Mouse (Mus musculus) midbrain, postnatal 0 days (tissue): ENCODE data around the gene Rdh7. TPM values are rescaled to one million over a fixed set of nuclear protein-coding genes. Genes with fewer than 3 reads are reported as not detected.

ENCODE experiments used
- ATAC-seq: fragments of 200-750 bp; cut with Nextera tagmentation; 2 replicates; pipeline ENCODE4 v1.8.0; 2017; ENCODE audit warnings: moderate number of reproducible peaks, mild to moderate bottlenecking, moderate TSS enrichment, moderate library complexity; ENCODE audit not compliant: low FRiP score
- DNase-seq: peaks from one replicate; pipeline ENCODE4 v3.0.0-alpha.2; 2015; ENCODE audit warnings: low spot score
- H3K27ac ChIP-seq: fragments of 300-500 bp; sonication (generic); 2 replicates; pipeline ENCODE4 v1.5.1; 2014; ENCODE audit warnings: low read depth, mild to moderate bottlenecking, low read length, mixed read lengths
- H3K27me3 ChIP-seq: fragments of 300-500 bp; sonication (generic); 2 replicates; pipeline ENCODE4 v1.6.1; 2014; ENCODE audit warnings: low read length, control low read depth, mixed read lengths; ENCODE audit not compliant: insufficient read depth
- H3K36me3 ChIP-seq: fragments of 300-500 bp; sonication (generic); 2 replicates; pipeline ENCODE4 v1.6.1; 2014; ENCODE audit warnings: low read length, control low read depth, mixed read lengths; ENCODE audit not compliant: insufficient read depth
- H3K4me1 ChIP-seq: fragments of 300-500 bp; sonication (generic); 2 replicates; pipeline ENCODE4 v1.6.1; 2014; ENCODE audit warnings: mild to moderate bottlenecking, control low read depth, antibody characterized with exemption, low read length, mixed read lengths; ENCODE audit not compliant: insufficient read depth
- H3K4me2 ChIP-seq: fragments of 300-500 bp; sonication (generic); 2 replicates; pipeline ENCODE4 v1.6.1; 2014; ENCODE audit warnings: low read depth, mild to moderate bottlenecking, low read length, mixed read lengths; ENCODE audit not compliant: poor library complexity, severe bottlenecking
- H3K4me3 ChIP-seq: fragments of 300-500 bp; sonication (generic); 2 replicates; pipeline ENCODE4 v1.5.1; 2014; ENCODE audit warnings: low read depth, mild to moderate bottlenecking, low read length, moderate library complexity
- H3K9ac ChIP-seq: fragments of 300-500 bp; sonication (generic); replicated peaks from 2 replicates; pipeline ENCODE4 v1.6.1; 2014; ENCODE audit warnings: mild to moderate bottlenecking, low read length, moderate library complexity, mixed read lengths; ENCODE audit not compliant: poor library complexity, severe bottlenecking
- H3K9me3 ChIP-seq: fragments of 300-500 bp; sonication (generic); 2 replicates; pipeline ENCODE4 v1.6.1; 2016; ENCODE audit warnings: low read length, control low read depth
- CTCF ChIP-seq: IDR thresholded peaks from 2 replicates; pipeline ENCODE4 v1.5.1; 2016; ENCODE audit warnings: antibody characterized with exemption, mild to moderate bottlenecking
- WGBS: fragments of 180-500 bp; shearing (Covaris S2); extraction: QIAGEN DNeasy Blood & Tissue Kit; methylation state at CpG from one replicate; pipeline ENCODE4 v1.1.7; 2014; 5-methylcytosine and 5-hydroxymethylcytosine counted together
- polyA plus RNA-seq: library from polyadenylated mRNA; unstranded; fragments of >200 nt; fragmentation: Nextera tagmentation; extraction: Ambion mirVana; gene quantifications from 2 replicates; pipeline ENCODE4 v1.2.1, GENCODE M21; 2015
- total RNA-seq: library from RNA; depleted of rRNA; stranded (reverse); fragments of >200 nt; gene quantifications from 2 replicates; pipeline ENCODE4 v1.2.3, GENCODE M21; 2014; rRNA removed

The Rdh7 gene
- total RNA-seq (not detected in 2 replicates), polyA plus RNA-seq (not detected in 2 replicates)

- Histone ChIP-seq H3K27ac (no peak within 1 kb of the TSS), H3K9ac (no peak within 1 kb of the TSS), H3K9me3 (no peaks in the 10 kb centered on the region), H3K27me3 (no peaks in the 10 kb centered on the region), H3K4me3 (no peak within 1 kb of the TSS), H3K4me1 (no peaks in the 10 kb centered on the region), H3K4me2 (no peak within 1 kb of the TSS), H3K36me3 (no peaks in the 10 kb centered on the region)
- DNase-seq (no peak), ATAC-seq (no peak)
- no peak for TF ChIP-seq CTCF
Measured at GRCm38 (mm10) chr10:127888605-127889004, at the start of gene Rdh7. TSS of gene Rdh7 (minus strand) at chr10:127888817.

- no peaks in the 10 kb centered on the region for H3K36me3 ChIP-seq
- H3K27me3 ChIP-seq: no peaks in the 10 kb centered on the region
- no peak overlapping the region for H3K4me2 ChIP-seq
- H3K9me3 ChIP-seq: no peaks in the 10 kb centered on the region
- no peak overlapping the region for H3K9ac ChIP-seq
- H3K4me1 ChIP-seq: no peaks in the 10 kb centered on the region
- ATAC-seq (no peak), DNase-seq (peak; percentile 58)
- no peak overlapping the region for H3K4me3 ChIP-seq
- H3K27ac ChIP-seq: no peak overlapping the region
- WGBS: 4% methylated on average over 2 of the region's 2 CpGs
- peak; percentile 81 for TF ChIP-seq CTCF
Measured at GRCm38 (mm10) chr10:127937428-127938010, 48.9 kb upstream of the Rdh7 start.

- Histone ChIP-seq H3K36me3 (no peaks in the 10 kb centered on the region), H3K4me2 (no peak overlapping the region), H3K4me1 (no peaks in the 10 kb centered on the region), H3K9ac (no peak overlapping the region), H3K4me3 (no peak overlapping the region), H3K27me3 (no peaks in the 10 kb centered on the region), H3K9me3 (no peaks in the 10 kb centered on the region), H3K27ac (no peak overlapping the region)
- no peak for TF ChIP-seq CTCF
- ATAC-seq (no peak), DNase-seq (no peak)
- WGBS: 86% methylated on average over 19 of the region's 19 CpGs
Measured at GRCm38 (mm10) chr10:127936747-127937409, 48.3 kb upstream of the Rdh7 start.

GRCm38 (mm10) chr10:127936271-127936670 is 47.7 kb upstream of the Rdh7 start:
- H3K27me3 ChIP-seq: no peaks in the 10 kb centered on the region
- no peak overlapping the region for H3K9ac ChIP-seq
- no peaks in the 10 kb centered on the region for H3K36me3 ChIP-seq
- no peak for TF ChIP-seq CTCF
- no peaks in the 10 kb centered on the region for H3K4me1 ChIP-seq
- H3K27ac ChIP-seq: no peak overlapping the region
- 73% methylated on average over 8 of the region's 8 CpGs for WGBS
- no peak overlapping the region for H3K4me2 ChIP-seq
- no peak for DNase-seq
- ATAC-seq: no peak
- no peaks in the 10 kb centered on the region for H3K9me3 ChIP-seq
- no peak overlapping the region for H3K4me3 ChIP-seq

GRCm38 (mm10) chr10:127932290-127932926 is 43.8 kb upstream of the Rdh7 start:
- H3K9ac ChIP-seq: no peak overlapping the region
- DNase-seq (no peak), ATAC-seq (no peak)
- no peaks in the 10 kb centered on the region for H3K9me3 ChIP-seq
- no peaks in the 10 kb centered on the region for H3K36me3 ChIP-seq
- no peak for TF ChIP-seq CTCF
- H3K4me3 ChIP-seq: no peak overlapping the region
- 69% methylated on average over 8 of the region's 8 CpGs for WGBS
- no peak overlapping the region for H3K4me2 ChIP-seq
- no peak overlapping the region for H3K27ac ChIP-seq
- no peaks in the 10 kb centered on the region for H3K27me3 ChIP-seq
- no peaks in the 10 kb centered on the region for H3K4me1 ChIP-seq

GRCm38 (mm10) chr10:127927737-127928136 is 39.1 kb upstream of the Rdh7 start:
- no peaks in the 10 kb centered on the region for H3K9me3 ChIP-seq
- no peak overlapping the region for H3K27ac ChIP-seq
- H3K4me3 ChIP-seq: no peak overlapping the region
- no peaks in the 10 kb centered on the region for H3K27me3 ChIP-seq
- no peaks in the 10 kb centered on the region for H3K36me3 ChIP-seq
- DNase-seq: peak; percentile 17
- TF ChIP-seq CTCF: no peak
- no peak for ATAC-seq
- H3K4me1 ChIP-seq: no peaks in the 10 kb centered on the region
- no peak overlapping the region for H3K9ac ChIP-seq
- 67% methylated on average over 2 of the region's 2 CpGs for WGBS
- H3K4me2 ChIP-seq: no peak overlapping the region
